ENCODE assay signal across 27 mouse cellular contexts in genomic region chr3:4226986-4227385, GRCm38 (mm10).
DNase-seq lines count a peak whose midpoint lies in the region; ATAC-seq and TF ChIP-seq lines count a peak whose summit lies in the region.
"Had no signal": no experiment of that assay in that cellular context is flagged by ENCODE, and none has a peak within 500 bp of the region (broad histone marks: within the 10 kb centered on the region; RNA-seq: fewer than 3 reads in every experiment).

No protein-coding gene starts in this region.

- WGBS in forebrain, embryonic 11.5 days: 59% methylated on average over 2 of the region's 2 CpGs
- 27% methylated on average over 2 of the region's 2 CpGs for WGBS in forebrain, postnatal 0 days
- WGBS in hindbrain, embryonic 13.5 days: 59% methylated on average over 2 of the region's 2 CpGs
- WGBS in hindbrain, postnatal 0 days: 70% methylated on average over 2 of the region's 2 CpGs
- 75% methylated on average over 2 of the region's 2 CpGs for WGBS in neural tube, embryonic 11.5 days
- WGBS in neural tube, embryonic 15.5 days: 59% methylated on average over 2 of the region's 2 CpGs
- WGBS in kidney, embryonic 14.5 days: 76% methylated on average over 2 of the region's 2 CpGs

- H3K4me1 ChIP-seq in forebrain, embryonic 11.5 days (replicated peaks; ENCODE audit: control insufficient read depth, insufficient read depth, low read length): no peaks in the 10 kb centered on the region
- H3K4me1 ChIP-seq in forebrain, postnatal 0 days (ENCODE audit: insufficient read depth): no peaks in the 10 kb centered on the region
- no peaks in the 10 kb centered on the region for H3K4me1 ChIP-seq in hindbrain, embryonic 13.5 days (replicated peaks)
- no peaks in the 10 kb centered on the region for H3K4me1 ChIP-seq in hindbrain, postnatal 0 days (ENCODE audit: insufficient read depth, low read length)
- no peaks in the 10 kb centered on the region for H3K4me1 ChIP-seq in neural tube, embryonic 11.5 days (ENCODE audit: control insufficient read depth, insufficient read depth, low read length)
- no peaks in the 10 kb centered on the region for H3K4me1 ChIP-seq in neural tube, embryonic 15.5 days
- H3K4me1 ChIP-seq in kidney, embryonic 14.5 days (ENCODE audit: control insufficient read depth, insufficient read depth, low read length): no peaks in the 10 kb centered on the region
- H3K4me1 ChIP-seq: embryonic facial prominence, embryonic 15.5 days; forebrain, embryonic 12.5 days; forebrain, embryonic 15.5 days; heart, embryonic 10.5 days had no signal

- no peak overlapping the region for H3K4me3 ChIP-seq in forebrain, embryonic 11.5 days (ENCODE audit: low read depth, low read length)
- no peak overlapping the region for H3K4me3 ChIP-seq in forebrain, postnatal 0 days (ENCODE audit: low read depth, low read length)
- H3K4me3 ChIP-seq in hindbrain, embryonic 13.5 days: no peak overlapping the region
- no peak overlapping the region for H3K4me3 ChIP-seq in hindbrain, postnatal 0 days (ENCODE audit: low read length)
- no peak overlapping the region for H3K4me3 ChIP-seq in neural tube, embryonic 11.5 days (ENCODE audit: low read depth, low read length)
- no peak overlapping the region for H3K4me3 ChIP-seq in neural tube, embryonic 15.5 days (replicated peaks)
- no peak overlapping the region for H3K4me3 ChIP-seq in kidney, embryonic 14.5 days (ENCODE audit: low read length)
- H3K4me3 ChIP-seq: embryonic facial prominence, embryonic 15.5 days; forebrain, embryonic 12.5 days; forebrain, embryonic 15.5 days; heart, adult 2 months; heart, embryonic 10.5 days had no signal

- no peaks in the 10 kb centered on the region for H3K9me3 ChIP-seq in forebrain, embryonic 11.5 days (ENCODE audit: control insufficient read depth, low read length)
- no peaks in the 10 kb centered on the region for H3K9me3 ChIP-seq in forebrain, postnatal 0 days (ENCODE audit: low read length)
- H3K9me3 ChIP-seq in hindbrain, embryonic 13.5 days: no peaks in the 10 kb centered on the region
- H3K9me3 ChIP-seq in hindbrain, postnatal 0 days (ENCODE audit: low read length): no peaks in the 10 kb centered on the region
- H3K9me3 ChIP-seq in neural tube, embryonic 11.5 days (ENCODE audit: control insufficient read depth, low read length): no peaks in the 10 kb centered on the region
- no peaks in the 10 kb centered on the region for H3K9me3 ChIP-seq in neural tube, embryonic 15.5 days (replicated peaks)
- H3K9me3 ChIP-seq in kidney, embryonic 14.5 days (ENCODE audit: control insufficient read depth, low read length): no peaks in the 10 kb centered on the region
- H3K9me3 ChIP-seq: embryonic facial prominence, embryonic 15.5 days; forebrain, embryonic 12.5 days; forebrain, embryonic 15.5 days; G1E; heart, embryonic 10.5 days had no signal

- DNase-seq in forebrain, embryonic 11.5 days (ENCODE audit: low spot score): no peak
- no peak for DNase-seq in forebrain, postnatal 0 days
- DNase-seq in hindbrain, postnatal 0 days (ENCODE audit: low spot score): no peak
- no peak for DNase-seq in neural tube, embryonic 11.5 days (ENCODE audit: low spot score)
- DNase-seq in retina, embryonic 14.5 days (ENCODE audit: low spot score): peak; percentile 50
- DNase-seq: adrenal gland, adult 2 months; adrenal gland, postnatal 14 days; B cell, adult 2 months; cerebellum, adult 11-12 months; cerebellum, adult 8-10 months; cerebellum, postnatal 10 days; cerebellum, postnatal 36 days; embryo, embryonic 11 days; gastrocnemius, postnatal 10 days; gastrocnemius, postnatal 36 days; heart, adult 2 months had no signal

- no peaks in the 10 kb centered on the region for H3K27me3 ChIP-seq in forebrain, embryonic 11.5 days (ENCODE audit: control insufficient read depth, insufficient read depth, low read length)
- no peaks in the 10 kb centered on the region for H3K27me3 ChIP-seq in forebrain, postnatal 0 days (ENCODE audit: insufficient read depth, low read length)
- no peaks in the 10 kb centered on the region for H3K27me3 ChIP-seq in hindbrain, embryonic 13.5 days
- H3K27me3 ChIP-seq in hindbrain, postnatal 0 days (ENCODE audit: insufficient read depth, low read length): no peaks in the 10 kb centered on the region
- H3K27me3 ChIP-seq in neural tube, embryonic 11.5 days (ENCODE audit: control insufficient read depth, insufficient read depth, low read length): no peaks in the 10 kb centered on the region
- H3K27me3 ChIP-seq in neural tube, embryonic 15.5 days (replicated peaks): no peaks in the 10 kb centered on the region
- H3K27me3 ChIP-seq in kidney, embryonic 14.5 days (ENCODE audit: control insufficient read depth, insufficient read depth, low read length): no peaks in the 10 kb centered on the region
- H3K27me3 ChIP-seq: CH12.LX; embryonic facial prominence, embryonic 15.5 days; forebrain, embryonic 12.5 days; forebrain, embryonic 15.5 days; Patski had no signal

- no peaks in the 10 kb centered on the region for H3K36me3 ChIP-seq in forebrain, embryonic 11.5 days (ENCODE audit: control insufficient read depth, insufficient read depth, low read length)
- H3K36me3 ChIP-seq in forebrain, postnatal 0 days (ENCODE audit: insufficient read depth): no peaks in the 10 kb centered on the region
- no peaks in the 10 kb centered on the region for H3K36me3 ChIP-seq in hindbrain, embryonic 13.5 days
- no peaks in the 10 kb centered on the region for H3K36me3 ChIP-seq in hindbrain, postnatal 0 days (ENCODE audit: insufficient read depth, low read length)
- no peaks in the 10 kb centered on the region for H3K36me3 ChIP-seq in neural tube, embryonic 11.5 days (ENCODE audit: control insufficient read depth, insufficient read depth, low read length)
- H3K36me3 ChIP-seq in neural tube, embryonic 15.5 days: no peaks in the 10 kb centered on the region
- H3K36me3 ChIP-seq in kidney, embryonic 14.5 days (ENCODE audit: control insufficient read depth, insufficient read depth, low read length): no peaks in the 10 kb centered on the region
- H3K36me3 ChIP-seq: embryonic facial prominence, embryonic 15.5 days; forebrain, embryonic 12.5 days; forebrain, embryonic 15.5 days; G1E; heart, embryonic 10.5 days had no signal

- ATAC-seq in forebrain, embryonic 11.5 days (replicated peaks; ENCODE audit: low FRiP score): 0 out of 2 replicates have a peak, but pooled peaks have one; percentile 44
- no peak for ATAC-seq in forebrain, postnatal 0 days
- ATAC-seq in hindbrain, embryonic 13.5 days (ENCODE audit: low FRiP score): peak; percentile 66; the same call in 1 of the 2 replicates
- ATAC-seq in hindbrain, postnatal 0 days: no peak
- ATAC-seq in neural tube, embryonic 11.5 days (ENCODE audit: insufficient read depth, low FRiP score, low TSS enrichment): 0 out of 2 replicates have a peak, but pooled peaks have one; percentile 53
- ATAC-seq in neural tube, embryonic 15.5 days (ENCODE audit: low FRiP score): no peak
- no peak for ATAC-seq in kidney, embryonic 14.5 days (ENCODE audit: low FRiP score, low TSS enrichment)
- ATAC-seq: forebrain, embryonic 15.5 days; intestine, postnatal 0 days; Patski had no signal

- no peak overlapping the region for H3K4me2 ChIP-seq in forebrain, embryonic 11.5 days (ENCODE audit: low read depth, low read length, severe bottlenecking)
- H3K4me2 ChIP-seq in forebrain, postnatal 0 days (ENCODE audit: low read depth): no peak overlapping the region
- no peak overlapping the region for H3K4me2 ChIP-seq in hindbrain, embryonic 13.5 days
- no peak overlapping the region for H3K4me2 ChIP-seq in hindbrain, postnatal 0 days (ENCODE audit: low read depth, low read length)
- H3K4me2 ChIP-seq in neural tube, embryonic 11.5 days (ENCODE audit: low read depth): no peak overlapping the region
- no peak overlapping the region for H3K4me2 ChIP-seq in neural tube, embryonic 15.5 days
- no peak overlapping the region for H3K4me2 ChIP-seq in kidney, embryonic 14.5 days (replicated peaks; ENCODE audit: low read depth, low read length)
- H3K4me2 ChIP-seq: embryonic facial prominence, embryonic 15.5 days; forebrain, embryonic 12.5 days; forebrain, embryonic 15.5 days had no signal

- no peak for TF ChIP-seq CTCF in forebrain, postnatal 0 days (IDR thresholded peaks at IDR 0.05; ENCODE audit: low read depth)
- TF ChIP-seq CTCF in hindbrain, postnatal 0 days (IDR thresholded peaks at IDR 0.05; ENCODE audit: low read depth): no peak

- no peak overlapping the region for H3K9ac ChIP-seq in forebrain, embryonic 11.5 days (ENCODE audit: low read length)
- no peak overlapping the region for H3K9ac ChIP-seq in forebrain, postnatal 0 days
- H3K9ac ChIP-seq in hindbrain, embryonic 13.5 days: no peak overlapping the region
- H3K9ac ChIP-seq in hindbrain, postnatal 0 days (replicated peaks; ENCODE audit: low read length): no peak overlapping the region
- H3K9ac ChIP-seq in neural tube, embryonic 11.5 days (ENCODE audit: low read length): no peak overlapping the region
- no peak overlapping the region for H3K9ac ChIP-seq in neural tube, embryonic 15.5 days (replicated peaks)
- no peak overlapping the region for H3K9ac ChIP-seq in kidney, embryonic 14.5 days (ENCODE audit: low read depth, low read length)
- H3K9ac ChIP-seq: embryonic facial prominence, embryonic 15.5 days; forebrain, embryonic 12.5 days; forebrain, embryonic 15.5 days had no signal

- H3K27ac ChIP-seq in forebrain, embryonic 11.5 days (ENCODE audit: low read depth, low read length): no peak overlapping the region
- H3K27ac ChIP-seq in forebrain, postnatal 0 days (ENCODE audit: low read depth, low read length): no peak overlapping the region
- H3K27ac ChIP-seq in hindbrain, embryonic 13.5 days: no peak overlapping the region
- H3K27ac ChIP-seq in hindbrain, postnatal 0 days: no peak overlapping the region
- H3K27ac ChIP-seq in neural tube, embryonic 11.5 days (ENCODE audit: low read depth, low read length): no peak overlapping the region
- H3K27ac ChIP-seq in neural tube, embryonic 15.5 days (replicated peaks): no peak overlapping the region
- H3K27ac ChIP-seq in kidney, embryonic 14.5 days (ENCODE audit: low read depth, low read length): no peak overlapping the region
- H3K27ac ChIP-seq: embryonic facial prominence, embryonic 15.5 days; forebrain, embryonic 12.5 days; forebrain, embryonic 15.5 days; heart, adult 2 months; heart, embryonic 10.5 days had no signal

Comparison
In these comparisons a context has a peak if more than half of its experiments do, and no peak if none do; other contexts are left out.
1. ATAC-seq: peak in forebrain, embryonic 11.5 days (single experiment), hindbrain, embryonic 13.5 days (single experiment) and neural tube, embryonic 11.5 days (single experiment); none in forebrain, postnatal 0 days (single experiment), hindbrain, postnatal 0 days (single experiment), neural tube, embryonic 15.5 days (single experiment) and kidney, embryonic 14.5 days (single experiment).